Mouse (Mus musculus): ENCODE results near the gene Capn5. TPM values are rescaled to one million over a fixed set of nuclear protein-coding genes. Genes with fewer than 3 reads are reported as not detected.

Gene Capn5
- total and polyA plus RNA-seq, 2 experiments from 2014 or later, result 20.9 to 51.9 TPM

- DNase-seq (ENCODE audit: low spot score) (no peak), ATAC-seq (ENCODE audit: low FRiP score) (no peak)
- no peaks in the 10 kb centered on the region for H3K27me3 ChIP-seq (ENCODE audit: insufficient read depth, low read length)
- no peak overlapping the region for H3K4me2 ChIP-seq (ENCODE audit: low read depth, low read length, poor library complexity, severe bottlenecking)
- WGBS, result 78% methylated on average over 9 of the region's 9 CpGs
- no peak overlapping the region for H3K27ac ChIP-seq (ENCODE audit: low read depth, low read length)
- H3K9me3 ChIP-seq (ENCODE audit: low read length), result no peaks in the 10 kb centered on the region
- peaks cover 8% of the 10 kb centered on the region for H3K36me3 ChIP-seq (ENCODE audit: insufficient read depth, low read length)
- no peak for TF ChIP-seq CTCF (IDR thresholded peaks at IDR 0.05)
- H3K9ac ChIP-seq (replicated peaks; ENCODE audit: low read length, poor library complexity, severe bottlenecking), result no peak overlapping the region
- no peak overlapping the region for H3K4me3 ChIP-seq (ENCODE audit: low read depth, low read length)
- no peaks in the 10 kb centered on the region for H3K4me1 ChIP-seq (ENCODE audit: insufficient read depth, low read length)
Observed at GRCm38 (mm10) chr7:98164382-98164998, 13.6 kb downstream of the Capn5 start.

GRCm38 (mm10) chr7:98163700-98164099 is 14.4 kb downstream of the Capn5 start:
- H3K9me3 ChIP-seq (ENCODE audit: low read length), result no peaks in the 10 kb centered on the region
- no peak overlapping the region for H3K27ac ChIP-seq (ENCODE audit: low read depth, low read length)
- peaks cover 8% of the 10 kb centered on the region for H3K36me3 ChIP-seq (ENCODE audit: insufficient read depth, low read length)
- H3K27me3 ChIP-seq (ENCODE audit: insufficient read depth, low read length), result no peaks in the 10 kb centered on the region
- 65% methylated on average over 3 of the region's 3 CpGs for WGBS
- H3K4me1 ChIP-seq (ENCODE audit: insufficient read depth, low read length), result no peaks in the 10 kb centered on the region
- H3K4me3 ChIP-seq (ENCODE audit: low read depth, low read length), result no peak overlapping the region
- no peak overlapping the region for H3K9ac ChIP-seq (replicated peaks; ENCODE audit: low read length, poor library complexity, severe bottlenecking)
- no peak overlapping the region for H3K4me2 ChIP-seq (ENCODE audit: low read depth, low read length, poor library complexity, severe bottlenecking)
- ATAC-seq (ENCODE audit: low FRiP score) (no peak), DNase-seq (ENCODE audit: low spot score) (no peak)
- TF ChIP-seq CTCF (IDR thresholded peaks at IDR 0.05), result no peak

GRCm38 (mm10) chr7:98162239-98162638 is 15.8 kb downstream of the Capn5 start:
- Histone ChIP-seq H3K27me3 (ENCODE audit: insufficient read depth, low read length) (no peaks in the 10 kb centered on the region), H3K27ac (ENCODE audit: low read depth, low read length) (no peak overlapping the region), H3K4me3 (ENCODE audit: low read depth, low read length) (no peak overlapping the region), H3K4me1 (ENCODE audit: insufficient read depth, low read length) (no peaks in the 10 kb centered on the region), H3K9me3 (ENCODE audit: low read length) (no peaks in the 10 kb centered on the region), H3K36me3 (ENCODE audit: insufficient read depth, low read length) (peaks cover 8% of the 10 kb centered on the region), H3K9ac (replicated peaks; ENCODE audit: low read length, poor library complexity, severe bottlenecking) (no peak overlapping the region), H3K4me2 (ENCODE audit: low read depth, low read length, poor library complexity, severe bottlenecking) (no peak overlapping the region)
- ATAC-seq (ENCODE audit: low FRiP score) (no peak), DNase-seq (ENCODE audit: low spot score) (no peak)
- no peak for TF ChIP-seq CTCF (IDR thresholded peaks at IDR 0.05)
- 86% methylated on average over 6 of the region's 6 CpGs for WGBS

- Histone ChIP-seq H3K9ac (replicated peaks; ENCODE audit: low read length, poor library complexity, severe bottlenecking) (no peak overlapping the region), H3K9me3 (ENCODE audit: low read length) (no peaks in the 10 kb centered on the region), H3K36me3 (ENCODE audit: insufficient read depth, low read length) (peaks cover 10% of the 10 kb centered on the region), H3K27ac (ENCODE audit: low read depth, low read length) (no peak overlapping the region), H3K27me3 (ENCODE audit: insufficient read depth, low read length) (no peaks in the 10 kb centered on the region), H3K4me2 (ENCODE audit: low read depth, low read length, poor library complexity, severe bottlenecking) (no peak overlapping the region), H3K4me1 (ENCODE audit: insufficient read depth, low read length) (no peaks in the 10 kb centered on the region), H3K4me3 (ENCODE audit: low read depth, low read length) (no peak overlapping the region)
- no peak for TF ChIP-seq CTCF (IDR thresholded peaks at IDR 0.05)
- DNase-seq (ENCODE audit: low spot score) (no peak), ATAC-seq (ENCODE audit: low FRiP score) (no peak)
- WGBS, result 65% methylated on average over 8 of the region's 8 CpGs
Observed at GRCm38 (mm10) chr7:98160041-98160740, 17.9 kb downstream of the Capn5 start.

GRCm38 (mm10) chr7:98158481-98158880 is 19.6 kb downstream of the Capn5 start:
- Histone ChIP-seq H3K36me3 (ENCODE audit: insufficient read depth, low read length) (peaks cover 10% of the 10 kb centered on the region), H3K9me3 (ENCODE audit: low read length) (no peaks in the 10 kb centered on the region), H3K27me3 (ENCODE audit: insufficient read depth, low read length) (no peaks in the 10 kb centered on the region), H3K4me2 (ENCODE audit: low read depth, low read length, poor library complexity, severe bottlenecking) (no peak overlapping the region), H3K4me3 (ENCODE audit: low read depth, low read length) (no peak overlapping the region), H3K9ac (replicated peaks; ENCODE audit: low read length, poor library complexity, severe bottlenecking) (no peak overlapping the region), H3K27ac (ENCODE audit: low read depth, low read length) (no peak overlapping the region), H3K4me1 (ENCODE audit: insufficient read depth, low read length) (no peaks in the 10 kb centered on the region)
- 74% methylated on average over 7 of the region's 8 CpGs for WGBS
- no peak for ATAC-seq (ENCODE audit: low FRiP score)
- no peak for DNase-seq (ENCODE audit: low spot score)
- TF ChIP-seq CTCF (IDR thresholded peaks at IDR 0.05), result no peak

- TF ChIP-seq CTCF (IDR thresholded peaks at IDR 0.05), result no peak
- no peak for ATAC-seq (ENCODE audit: low FRiP score)
- no peak overlapping the region for H3K27ac ChIP-seq (ENCODE audit: low read depth, low read length)
Observed at GRCm38 (mm10) chr7:98157636-98158332, 20.3 kb downstream of the Capn5 start.

More at GRCm38 (mm10) chr7:98157636-98158332, 20.3 kb downstream of the Capn5 start:
- WGBS, result 39% methylated on average over 5 of the region's 5 CpGs
- no peak for DNase-seq (ENCODE audit: low spot score)
- Histone ChIP-seq H3K4me3 (ENCODE audit: low read depth, low read length) (no peak overlapping the region), H3K4me2 (ENCODE audit: low read depth, low read length, poor library complexity, severe bottlenecking) (no peak overlapping the region), H3K9me3 (ENCODE audit: low read length) (no peaks in the 10 kb centered on the region), H3K27me3 (ENCODE audit: insufficient read depth, low read length) (no peaks in the 10 kb centered on the region), H3K4me1 (ENCODE audit: insufficient read depth, low read length) (no peaks in the 10 kb centered on the region), H3K9ac (replicated peaks; ENCODE audit: low read length, poor library complexity, severe bottlenecking) (no peak overlapping the region), H3K36me3 (ENCODE audit: insufficient read depth, low read length) (peaks cover 14% of the 10 kb centered on the region)
